ENCODE assay signal across 11 mouse cellular contexts in the genomic region with DNA sequence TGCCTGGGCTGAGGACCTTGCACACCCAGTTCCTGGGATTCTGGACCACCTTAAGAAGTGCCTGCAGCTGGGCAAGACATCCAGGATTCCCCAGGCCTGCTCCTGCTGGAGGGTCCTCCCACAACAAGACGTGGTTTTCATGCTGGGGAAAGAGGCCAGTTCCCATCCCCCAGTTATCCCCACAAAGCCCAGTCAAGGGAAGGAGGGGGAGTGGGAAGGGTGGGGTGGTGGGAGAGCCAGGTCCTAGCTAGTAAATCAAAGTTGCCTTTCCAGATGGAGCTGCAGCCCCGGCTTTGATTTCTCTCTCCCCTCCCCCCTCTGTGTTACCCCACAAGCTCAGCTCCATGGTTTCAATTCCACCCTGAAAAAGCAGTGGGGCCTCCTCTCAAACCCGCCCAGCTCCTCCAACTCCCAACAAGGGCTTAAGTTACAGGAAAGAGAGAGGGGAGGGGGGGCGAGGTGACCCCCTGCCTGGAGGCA. TPM values are rescaled to one million over a fixed set of nuclear protein-coding genes. Genes with fewer than 3 reads are reported as not detected.
DNase-seq lines count a peak whose midpoint lies in the region; ATAC-seq and TF ChIP-seq lines count a peak whose summit lies in the region.
"Had no signal": no experiment of that assay in that cellular context is flagged by ENCODE, and none has a peak within 500 bp of the region (broad histone marks: within the 10 kb centered on the region; RNA-seq: fewer than 3 reads in every experiment).

No protein-coding gene starts in this region.

- peak; percentile 54; the same call in 1 of the 2 replicates for ATAC-seq in hindbrain, embryonic 12.5 days (ENCODE audit: low FRiP score)
- no peak for ATAC-seq in hindbrain, embryonic 14.5 days (ENCODE audit: low FRiP score)
- peak; percentile 88 for ATAC-seq in embryonic facial prominence, embryonic 12.5 days (ENCODE audit: insufficient number of reproducible peaks, insufficient read depth, low FRiP score, low TSS enrichment)
- peak; percentile 90 for ATAC-seq in limb, embryonic 15.5 days (ENCODE audit: insufficient number of reproducible peaks, low FRiP score, low TSS enrichment, low read depth)
- no peak for ATAC-seq in erythroid progenitor cell, adult 5-6 weeks (replicated peaks; ENCODE audit: low FRiP score, poor library complexity, severe bottlenecking)

- no peaks in the 10 kb centered on the region for H3K36me3 ChIP-seq in hindbrain, embryonic 12.5 days
- H3K36me3 ChIP-seq in hindbrain, embryonic 14.5 days (replicated peaks; ENCODE audit: control insufficient read depth, insufficient read depth): no peaks in the 10 kb centered on the region
- no peaks in the 10 kb centered on the region for H3K36me3 ChIP-seq in ES-E14 (ENCODE audit: control insufficient read depth, insufficient read depth, low read length, poor library complexity, severe bottlenecking)
- H3K36me3 ChIP-seq in embryonic facial prominence, embryonic 12.5 days: no peaks in the 10 kb centered on the region
- H3K36me3 ChIP-seq in limb, embryonic 15.5 days: no peaks in the 10 kb centered on the region
- H3K36me3 ChIP-seq: G1E; liver, embryonic 13.5 days had no signal

- no peaks in the 10 kb centered on the region for H3K27me3 ChIP-seq in hindbrain, embryonic 12.5 days
- H3K27me3 ChIP-seq in hindbrain, embryonic 14.5 days (ENCODE audit: control insufficient read depth, insufficient read depth, low read length): no peaks in the 10 kb centered on the region
- H3K27me3 ChIP-seq in embryonic facial prominence, embryonic 12.5 days: no peaks in the 10 kb centered on the region
- no peaks in the 10 kb centered on the region for H3K27me3 ChIP-seq in limb, embryonic 15.5 days

- no peak overlapping the region for H3K4me3 ChIP-seq in hindbrain, embryonic 12.5 days
- H3K4me3 ChIP-seq in hindbrain, embryonic 14.5 days (replicated peaks; ENCODE audit: low read length): no peak overlapping the region
- no peak overlapping the region for H3K4me3 ChIP-seq in ES-E14 (ENCODE audit: insufficient read depth in 1 of 2, low read depth in 1 of 2, low read length in 2 of 2, poor library complexity in 1 of 2, severe bottlenecking in 1 of 2)
- H3K4me3 ChIP-seq in embryonic facial prominence, embryonic 12.5 days: no peak overlapping the region; the same call in 1 of the 2 replicates
- H3K4me3 ChIP-seq in limb, embryonic 15.5 days: 0 out of 2 replicates have a peak overlapping the region, but pooled peaks have one; percentile 3
- H3K4me3 ChIP-seq: liver, embryonic 13.5 days had no signal

- H3K9me3 ChIP-seq in hindbrain, embryonic 12.5 days (replicated peaks): no peaks in the 10 kb centered on the region
- no peaks in the 10 kb centered on the region for H3K9me3 ChIP-seq in hindbrain, embryonic 14.5 days (ENCODE audit: control insufficient read depth, low read length)
- no peaks in the 10 kb centered on the region for H3K9me3 ChIP-seq in ES-E14 (ENCODE audit: control insufficient read depth, insufficient read depth, low read depth, low read length)
- H3K9me3 ChIP-seq in embryonic facial prominence, embryonic 12.5 days: no peaks in the 10 kb centered on the region
- no peaks in the 10 kb centered on the region for H3K9me3 ChIP-seq in limb, embryonic 15.5 days
- H3K9me3 ChIP-seq: G1E; liver, embryonic 13.5 days had no signal

- WGBS in hindbrain, embryonic 12.5 days: 3% methylated on average over 3 of the region's 4 CpGs
- WGBS in hindbrain, embryonic 14.5 days: 11% methylated on average over 3 of the region's 4 CpGs
- 0% methylated on average over 4 of the region's 4 CpGs for WGBS in embryonic facial prominence, embryonic 12.5 days
- 5% methylated on average over 4 of the region's 4 CpGs for WGBS in limb, embryonic 15.5 days

- H3K27ac ChIP-seq in hindbrain, embryonic 12.5 days: peak overlapping the region; percentile 70
- H3K27ac ChIP-seq in hindbrain, embryonic 14.5 days: no peak overlapping the region
- peak overlapping the region; percentile 1; the same call in 1 of the 2 replicates for H3K27ac ChIP-seq in ES-E14 (ENCODE audit: insufficient read depth, low read depth, low read length, poor library complexity, severe bottlenecking)
- peak overlapping the region; percentile 94 for H3K27ac ChIP-seq in embryonic facial prominence, embryonic 12.5 days
- peak overlapping the region; percentile 93 for H3K27ac ChIP-seq in limb, embryonic 15.5 days
- H3K27ac ChIP-seq: liver, embryonic 13.5 days had no signal

- H3K9ac ChIP-seq in hindbrain, embryonic 12.5 days: no peak overlapping the region
- H3K9ac ChIP-seq in hindbrain, embryonic 14.5 days: no peak overlapping the region
- H3K9ac ChIP-seq in ES-E14 (ENCODE audit: insufficient read depth, low read depth, low read length, poor library complexity, severe bottlenecking): peak overlapping the region; percentile 6; the same call in 1 of the 2 replicates
- H3K9ac ChIP-seq in embryonic facial prominence, embryonic 12.5 days: peak overlapping the region; percentile 21; the same call in 1 of the 2 replicates
- H3K9ac ChIP-seq in limb, embryonic 15.5 days: no peak overlapping the region
- H3K9ac ChIP-seq: liver, embryonic 13.5 days had no signal

- in situ Hi-C loops in ES-E14 (cut with MboI; ENCODE audit: low sequenced_read_pairs in 2 of 2, unreplicated experiment in 2 of 2): no loop called here

- peaks cover 15% of the 10 kb centered on the region for H3K4me1 ChIP-seq in hindbrain, embryonic 12.5 days
- H3K4me1 ChIP-seq in hindbrain, embryonic 14.5 days (replicated peaks; ENCODE audit: control insufficient read depth, insufficient read depth, low read length): no peaks in the 10 kb centered on the region
- H3K4me1 ChIP-seq in ES-E14 (ENCODE audit: control insufficient read depth in 2 of 2, insufficient read depth in 2 of 2, low read length in 2 of 2, poor library complexity in 1 of 2): peaks cover 3 to 9% of the 10 kb centered on the region in 2 experiments; a peak in 1 of 4 replicates
- peaks cover 25% of the 10 kb centered on the region for H3K4me1 ChIP-seq in embryonic facial prominence, embryonic 12.5 days
- H3K4me1 ChIP-seq in limb, embryonic 15.5 days: peaks cover 23% of the 10 kb centered on the region
- H3K4me1 ChIP-seq: liver, embryonic 13.5 days had no signal

- peak overlapping the region; percentile 6; the same call in 1 of the 2 replicates for H3K4me2 ChIP-seq in hindbrain, embryonic 12.5 days (replicated peaks)
- no peak overlapping the region for H3K4me2 ChIP-seq in hindbrain, embryonic 14.5 days (replicated peaks)
- H3K4me2 ChIP-seq in embryonic facial prominence, embryonic 12.5 days (replicated peaks): peak overlapping the region; percentile 32
- H3K4me2 ChIP-seq in limb, embryonic 15.5 days: peak overlapping the region; percentile 37
- H3K4me2 ChIP-seq: liver, embryonic 13.5 days had no signal

- DNase-seq in hindbrain, embryonic 14.5 days (ENCODE audit: low spot score): no peak
- DNase-seq in ES-E14 (ENCODE audit: low read depth, low spot score): no peak
- DNase-seq in frontal cortex, adult 2 months (ENCODE audit: extremely low spot score in 1 of 2, low spot score in 1 of 2): no peak
- DNase-seq in right cerebral cortex, postnatal 14 days: no peak
- DNase-seq: kidney, adult 2 months; liver, embryonic 13.5 days had no signal

TF ChIP-seq in ES-E14, 5 proteins besides CTCF, POLR2A, EP300 and RAD21:
- TF ChIP-seq HCFC1 (IDR thresholded peaks at IDR 0.05; ENCODE audit: borderline replicate concordance, insufficient read depth, low read length) (no peak), CHD2 (IDR thresholded peaks at IDR 0.05; ENCODE audit: low read depth, low read length) (no peak), ZC3H11A (IDR thresholded peaks at IDR 0.05; ENCODE audit: borderline replicate concordance, low read depth, low read length) (no peak), ZNF384 (IDR thresholded peaks at IDR 0.05; ENCODE audit: low read depth, low read length) (no peak), MAFK (IDR thresholded peaks at IDR 0.05; ENCODE audit: insufficient read depth, low read depth, low read length) (no peak)

RNA-seq across cellular contexts. Expression of gene Fzd2, which starts 8.8 kb away (rescaled TPM):
- polyA plus RNA-seq in hindbrain, embryonic 12.5 days (2016; fragmentation: Nextera tagmentation; extraction: Ambion mirVana): 39.9 and 40.8 TPM in 2 replicates
- polyA plus RNA-seq in hindbrain, embryonic 14.5 days (2014; fragmentation: Nextera tagmentation; extraction: Ambion mirVana): 8.2 and 9.2 TPM in 2 replicates
- 26.4 and 27.9 TPM in 2 replicates for total RNA-seq in ES-E14 (2012; rRNA removed)
- 93.6 and 97.8 TPM in 2 replicates for polyA plus RNA-seq in embryonic facial prominence, embryonic 12.5 days (2016; fragmentation: Nextera tagmentation; extraction: Ambion mirVana)
- polyA plus RNA-seq in limb, embryonic 15.5 days (2015; fragmentation: Nextera tagmentation; extraction: Ambion mirVana): 41.0 and 48.5 TPM in 2 replicates
- 12.1 and 13.3 TPM in 2 replicates for polyA plus RNA-seq in frontal cortex, adult 2 months (2012; rRNA removed)
- total RNA-seq in erythroid progenitor cell, adult 5-6 weeks (2015; ENCODE audit: low replicate concordance): not detected in 2 replicates
- not detected in 2 replicates for total RNA-seq in erythroid progenitor cell, adult 5-6 weeks (2017; ENCODE audit: low replicate concordance)
- total RNA-seq: G1E had no signal
- polyA plus RNA-seq: G1E had no signal

RNA-seq across cellular contexts. Expression of gene Gm11627, which starts 16.1 kb away (rescaled TPM):
- polyA plus RNA-seq in hindbrain, embryonic 12.5 days (2016; fragmentation: Nextera tagmentation; extraction: Ambion mirVana): 4.3 and 4.8 TPM in 2 replicates
- polyA plus RNA-seq in hindbrain, embryonic 14.5 days (2014; fragmentation: Nextera tagmentation; extraction: Ambion mirVana): 3.7 and 4.3 TPM in 2 replicates
- total RNA-seq in ES-E14 (2012; rRNA removed): 5.2 and 7.5 TPM in 2 replicates
- 11.8 and 12.3 TPM in 2 replicates for polyA plus RNA-seq in embryonic facial prominence, embryonic 12.5 days (2016; fragmentation: Nextera tagmentation; extraction: Ambion mirVana)
- polyA plus RNA-seq in limb, embryonic 15.5 days (2015; fragmentation: Nextera tagmentation; extraction: Ambion mirVana): 10.7 and 11.3 TPM in 2 replicates
- polyA plus RNA-seq in frontal cortex, adult 2 months (2012; rRNA removed): 6.2 and 6.6 TPM in 2 replicates
- not detected in 2 replicates for total RNA-seq in erythroid progenitor cell, adult 5-6 weeks (2015; ENCODE audit: low replicate concordance)
- not detected in 2 replicates for total RNA-seq in erythroid progenitor cell, adult 5-6 weeks (2017; ENCODE audit: low replicate concordance)
- total RNA-seq: G1E had no signal
- polyA plus RNA-seq: G1E had no signal

RNA-seq across cellular contexts. Expression of gene Gpatch8, which starts 39.2 kb away (rescaled TPM):
- 74.6 and 76.7 TPM in 2 replicates for polyA plus RNA-seq in hindbrain, embryonic 12.5 days (2016; fragmentation: Nextera tagmentation; extraction: Ambion mirVana)
- 48.2 and 55.3 TPM in 2 replicates for polyA plus RNA-seq in hindbrain, embryonic 14.5 days (2014; fragmentation: Nextera tagmentation; extraction: Ambion mirVana)
- 22.5 and 22.9 TPM in 2 replicates for total RNA-seq in ES-E14 (2012; rRNA removed)
- polyA plus RNA-seq in embryonic facial prominence, embryonic 12.5 days (2016; fragmentation: Nextera tagmentation; extraction: Ambion mirVana): 68.7 and 69.1 TPM in 2 replicates
- 46.2 and 56.5 TPM in 2 replicates for polyA plus RNA-seq in limb, embryonic 15.5 days (2015; fragmentation: Nextera tagmentation; extraction: Ambion mirVana)
- 56.2 and 61.7 TPM in 2 replicates for polyA plus RNA-seq in frontal cortex, adult 2 months (2012; rRNA removed)
- total RNA-seq in erythroid progenitor cell, adult 5-6 weeks (2015; ENCODE audit: low replicate concordance): 50.5 and 65.4 TPM in 2 replicates
- total RNA-seq in erythroid progenitor cell, adult 5-6 weeks (2017; ENCODE audit: low replicate concordance): 57.3 and 90.6 TPM in 2 replicates

Comparison
In these comparisons a context has a peak if more than half of its experiments do, and no peak if none do; other contexts are left out.
1. ATAC-seq: peak in hindbrain, embryonic 12.5 days (single experiment), embryonic facial prominence, embryonic 12.5 days (single experiment) and limb, embryonic 15.5 days (single experiment); none in hindbrain, embryonic 14.5 days (single experiment) and erythroid progenitor cell, adult 5-6 weeks (single experiment).
2. H3K9ac ChIP-seq: peak in ES-E14 (single experiment) and embryonic facial prominence, embryonic 12.5 days (single experiment); none in hindbrain, embryonic 12.5 days (single experiment), hindbrain, embryonic 14.5 days (single experiment) and limb, embryonic 15.5 days (single experiment).